Mouse (Mus musculus) MEL (cell line): ENCODE measurements around the gene Lce1a2. TPM values are rescaled to one million over a fixed set of nuclear protein-coding genes. Genes with fewer than 3 reads are reported as not detected.

ENCODE experiments used
- DNase-seq: peaks from one replicate; pipeline ENCODE4 v3.0.0; 2011; ENCODE audit warnings: low read depth, low spot score
- H3K27ac ChIP-seq: 2 replicates; pipeline ENCODE4 v1.5.1; 2012; ENCODE audit warnings: low read depth, mild to moderate bottlenecking, control low read depth, low read length, moderate library complexity; ENCODE audit not compliant: control insufficient read depth
- H3K27me3 ChIP-seq, 2 experiments: fragments of 150-350 bp in 1 of 2; sonication (generic) in 1 of 2; 2 replicates each; pipeline ENCODE4 v1.6.1; 2012; ENCODE audit warnings: low read length in 2 of 2, mild to moderate bottlenecking in 2 of 2, improper control_type of control experiment in 1 of 2, moderate library complexity in 1 of 2; ENCODE audit not compliant: insufficient read depth in 2 of 2, control insufficient read depth in 1 of 2
- H3K36me3 ChIP-seq, 2 experiments: 2 replicates each; pipeline ENCODE4 v1.6.1; 2012 to 2014; ENCODE audit warnings: low read length in 2 of 2, improper control_type of control experiment in 1 of 2, inconsistent platforms in 1 of 2, mild to moderate bottlenecking in 1 of 2; ENCODE audit not compliant: insufficient read depth in 2 of 2, control insufficient read depth in 1 of 2
- H3K4me1 ChIP-seq, 2 experiments: fragments of 150-350 bp in 1 of 2; sonication (generic) in 1 of 2; 2 replicates each; pipeline ENCODE4 v1.6.1; 2012; ENCODE audit warnings: low read length in 2 of 2, improper control_type of control experiment in 1 of 2, mild to moderate bottlenecking in 1 of 2; ENCODE audit not compliant: insufficient read depth in 2 of 2, control insufficient read depth in 1 of 2
- H3K4me3 ChIP-seq, 2 experiments: fragments of 150-350 bp in 1 of 2; sonication (generic) in 1 of 2; 2 replicates each; pipeline ENCODE4 v1.5.1; 2012; ENCODE audit warnings: low read depth in 2 of 2, low read length in 2 of 2, mild to moderate bottlenecking in 2 of 2, moderate library complexity in 2 of 2, control low read depth in 1 of 2, improper control_type of control experiment in 1 of 2; ENCODE audit not compliant: control insufficient read depth in 1 of 2, insufficient read depth in 1 of 2
- H3K79me2 ChIP-seq: 2 replicates; pipeline ENCODE4 v1.6.1; 2012; ENCODE audit warnings: mild to moderate bottlenecking, low read length, moderate library complexity; ENCODE audit not compliant: control insufficient read depth, poor library complexity, insufficient read depth
- H3K9ac ChIP-seq: 2 replicates; pipeline ENCODE4 v1.6.1; 2012; ENCODE audit warnings: low read depth, mild to moderate bottlenecking, control low read depth, low read length, moderate library complexity; ENCODE audit not compliant: control insufficient read depth, poor library complexity, severe bottlenecking
- H3K9me3 ChIP-seq: fragments of 150-350 bp; sonication (generic); replicated peaks from 2 replicates; pipeline ENCODE4 v1.6.1; 2012; ENCODE audit warnings: mild to moderate bottlenecking, low read length, improper control_type of control experiment, moderate library complexity; ENCODE audit not compliant: insufficient read depth
- CTCF ChIP-seq, 3 experiments: IDR thresholded peaks in 2 of 3; conservative IDR thresholded peaks in 1 of 3; 2 replicates each; pipeline ENCODE4 v1.5.1; 2011 to 2012; ENCODE audit warnings: low read length in 3 of 3, low read depth in 2 of 3, mild to moderate bottlenecking in 2 of 3, improper control_type of control experiment in 1 of 3, inconsistent platforms in 1 of 3, mixed read lengths in 1 of 3, moderate library complexity in 1 of 3; ENCODE audit not compliant: control insufficient read depth in 1 of 3, insufficient read depth in 1 of 3, poor library complexity in 1 of 3, severe bottlenecking in 1 of 3
- E2F4 ChIP-seq: IDR thresholded peaks from 2 replicates; pipeline ENCODE4 v1.6.1; 2011; ENCODE audit warnings: low read depth, low read length, improper control_type of control experiment, borderline replicate concordance
- ELF1 ChIP-seq: IDR thresholded peaks from 2 replicates; pipeline ENCODE4 v1.6.1; 2014; ENCODE audit warnings: low read depth, mild to moderate bottlenecking, inconsistent platforms, low read length, improper control_type of control experiment, moderate library complexity
- EP300 ChIP-seq, 2 experiments: IDR thresholded peaks; 2 replicates each; pipeline ENCODE4 v1.6.1; 2011; ENCODE audit warnings: improper control_type of control experiment in 2 of 2, low read length in 2 of 2, low read depth in 1 of 2, mild to moderate bottlenecking in 1 of 2
- ETS1 ChIP-seq: IDR thresholded peaks from 2 replicates; pipeline ENCODE4 v1.6.1; 2012; ENCODE audit warnings: low read depth, mild to moderate bottlenecking, inconsistent platforms, low read length, improper control_type of control experiment, moderate library complexity
- GABPA ChIP-seq: IDR thresholded peaks from 2 replicates; pipeline ENCODE4 v1.6.1; 2012; ENCODE audit warnings: low read depth, mild to moderate bottlenecking, inconsistent platforms, low read length, improper control_type of control experiment, moderate library complexity
- MAFK ChIP-seq: IDR thresholded peaks from 2 replicates; pipeline ENCODE4 v1.6.1; 2011; ENCODE audit warnings: low read depth, mild to moderate bottlenecking, low read length, improper control_type of control experiment, borderline replicate concordance
- MAX ChIP-seq: IDR thresholded peaks from 2 replicates; pipeline ENCODE4 v1.6.1; 2011; ENCODE audit warnings: low read length, improper control_type of control experiment
- MAZ ChIP-seq: IDR thresholded peaks from 2 replicates; pipeline ENCODE4 v1.6.1; 2012; ENCODE audit warnings: low read depth, mild to moderate bottlenecking, inconsistent platforms, low read length, improper control_type of control experiment
- MEF2A ChIP-seq: IDR thresholded peaks from 2 replicates; pipeline ENCODE4 v1.6.1; 2014; ENCODE audit warnings: low read depth, mild to moderate bottlenecking, inconsistent platforms, low read length, improper control_type of control experiment; ENCODE audit not compliant: poor library complexity, insufficient replicate concordance, severe bottlenecking; ENCODE audit errors: extremely low read depth
- MXI1 ChIP-seq: IDR thresholded peaks from 2 replicates; pipeline ENCODE4 v1.6.1; 2011; ENCODE audit warnings: mild to moderate bottlenecking, low read depth, low read length, improper control_type of control experiment
- MYB ChIP-seq: IDR thresholded peaks from 2 replicates; pipeline ENCODE4 v1.6.1; 2011; ENCODE audit warnings: mild to moderate bottlenecking, low read depth, low read length, improper control_type of control experiment
- MYC ChIP-seq: IDR thresholded peaks from 2 replicates; pipeline ENCODE4 v1.6.1; 2011; ENCODE audit warnings: low read depth, mild to moderate bottlenecking, low read length, improper control_type of control experiment, moderate library complexity
- NELFE ChIP-seq: IDR thresholded peaks from 2 replicates; pipeline ENCODE4 v1.6.1; 2011; ENCODE audit warnings: low read depth, low read length, improper control_type of control experiment
- POLR2A ChIP-seq, 2 experiments: IDR thresholded peaks; 2 replicates each; pipeline ENCODE4 v1.6.1; 2011 to 2012; ENCODE audit warnings: low read length in 2 of 2, mild to moderate bottlenecking in 2 of 2, control low read depth in 1 of 2, improper control_type of control experiment in 1 of 2, low read depth in 1 of 2, moderate library complexity in 1 of 2; ENCODE audit not compliant: control insufficient read depth in 1 of 2, insufficient read depth in 1 of 2, poor library complexity in 1 of 2
- POLR2AphosphoS2 ChIP-seq: IDR thresholded peaks from 2 replicates; pipeline ENCODE4 v1.6.1; 2011; ENCODE audit warnings: low read length, improper control_type of control experiment
- POLR2AphosphoS5 ChIP-seq: IDR thresholded peaks from 2 replicates; pipeline ENCODE4 v1.6.1; 2012; ENCODE audit warnings: low read depth, borderline replicate concordance, mild to moderate bottlenecking, inconsistent platforms, low read length, moderate library complexity, mixed read lengths
- RAD21 ChIP-seq: IDR thresholded peaks from 2 replicates; pipeline ENCODE4 v1.6.1; 2011; ENCODE audit warnings: mild to moderate bottlenecking, low read depth, low read length, improper control_type of control experiment
- RCOR1 ChIP-seq: IDR thresholded peaks from 2 replicates; pipeline ENCODE4 v1.6.1; 2012; ENCODE audit warnings: low read depth, mild to moderate bottlenecking, inconsistent platforms, low read length, improper control_type of control experiment
- TAL1 ChIP-seq: IDR thresholded peaks from 2 replicates; pipeline ENCODE4 v1.6.1; 2012; ENCODE audit warnings: mild to moderate bottlenecking, inconsistent platforms, low read length, moderate library complexity, mixed read lengths
- TBP ChIP-seq: IDR thresholded peaks from 2 replicates; pipeline ENCODE4 v1.8.0; 2011; ENCODE audit warnings: low read depth, low read length, improper control_type of control experiment
- TCF12 ChIP-seq: IDR thresholded peaks from 2 replicates; pipeline ENCODE4 v1.6.1; 2014; ENCODE audit warnings: low read depth, mild to moderate bottlenecking, inconsistent platforms, low read length, improper control_type of control experiment, moderate library complexity
- UBTF ChIP-seq: IDR thresholded peaks from 2 replicates; pipeline ENCODE4 v1.6.1; 2012; ENCODE audit warnings: low read depth, mild to moderate bottlenecking, inconsistent platforms, low read length, improper control_type of control experiment, moderate library complexity, borderline replicate concordance; ENCODE audit not compliant: insufficient read depth
- USF2 ChIP-seq, 2 experiments: IDR thresholded peaks; 2 replicates each; pipeline ENCODE4 v1.6.1; 2011 to 2012; ENCODE audit warnings: improper control_type of control experiment in 2 of 2, low read length in 2 of 2, borderline replicate concordance in 1 of 2, inconsistent platforms in 1 of 2, low read depth in 1 of 2, mild to moderate bottlenecking in 1 of 2; ENCODE audit not compliant: insufficient read depth in 1 of 2
- ZKSCAN1 ChIP-seq: IDR thresholded peaks from 2 replicates; pipeline ENCODE4 v1.6.1; 2012; ENCODE audit warnings: low read depth, mild to moderate bottlenecking, inconsistent platforms, low read length, improper control_type of control experiment, moderate library complexity
- ZMIZ1 ChIP-seq: IDR thresholded peaks from 2 replicates; pipeline ENCODE4 v1.6.1; 2012; ENCODE audit warnings: low read depth, mild to moderate bottlenecking, inconsistent platforms, low read length, improper control_type of control experiment, moderate library complexity
- ZNF384 ChIP-seq: IDR thresholded peaks from 2 replicates; pipeline ENCODE4 v1.6.1; 2012; ENCODE audit warnings: low read depth, mild to moderate bottlenecking, inconsistent platforms, low read length, improper control_type of control experiment
- polyA plus RNA-seq, 2 experiments: library from polyadenylated mRNA; stranded (reverse) in 1 of 2; unstranded in 1 of 2; fragments of >175 nt in 1 of 2; fragments of >200 nt in 1 of 2; gene quantifications; 2 replicates each; pipeline versions ENCODE4 v1.2.1 to v1.2.4; 2012; ENCODE audit warnings: low replicate concordance in 2 of 2, low read depth in 1 of 2; ENCODE audit not compliant: insufficient read length in 2 of 2, insufficient read depth in 1 of 2, missing spikeins in 1 of 2
- total RNA-seq: library from RNA; depleted of rRNA; stranded (reverse); fragments of 300-350 nt; gene quantifications from 2 replicates; pipeline ENCODE4 v1.2.3, GENCODE M21; 2012; rRNA removed

Gene Lce1a2
- not detected in 2 replicates for total RNA-seq
- polyA plus RNA-seq: not detected

DNA sequence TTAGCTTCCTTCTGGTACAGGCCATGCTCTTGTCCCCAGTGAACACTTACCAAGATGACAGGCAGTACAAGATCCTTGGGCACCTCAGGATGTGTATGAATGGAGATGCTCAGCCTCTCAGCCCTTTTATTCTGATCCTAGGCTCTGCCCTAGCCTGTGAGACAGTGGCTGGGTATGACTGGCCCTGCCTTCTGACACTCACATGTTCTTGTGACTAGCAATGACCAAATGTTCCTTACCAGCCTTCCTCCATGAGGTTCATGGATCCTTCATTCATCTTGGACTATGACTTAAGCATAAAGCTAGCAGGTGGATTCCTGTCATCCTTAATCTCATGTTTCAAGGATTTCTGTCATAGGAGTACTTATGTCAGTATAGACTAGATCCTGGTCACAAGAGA lies at the start of gene Lce1a2:
Gene Lce1a2 (minus strand): TSS at position 101 of the 400 bp plus-strand sequence.
- Histone ChIP-seq H3K9ac (no peak within 1 kb of the TSS), H3K36me3 (no peaks in the 10 kb centered on the region), H3K4me3 (no peak within 1 kb of the TSS), H3K9me3 (no peaks in the 10 kb centered on the region), H3K27me3 (no peaks in the 10 kb centered on the region), H3K79me2 (no peaks in the 10 kb centered on the region), H3K4me1 (no peaks in the 10 kb centered on the region)
- DNase-seq: no peak
- TF ChIP-seq E2F4 (no peak), GABPA (no peak), TBP (no peak), MAFK (no peak), MYB (no peak), MAZ (no peak), TAL1 (no peak), CTCF (IDR thresholded peaks at IDR 0.05 in 2 of 3, conservative IDR thresholded peaks at IDR 0.05 in 1 of 3; ENCODE audit: control insufficient read depth in 1 of 3, insufficient read depth in 1 of 3, low read depth in 2 of 3, low read length in 3 of 3, poor library complexity in 1 of 3, severe bottlenecking in 1 of 3) (no peak), ELF1 (no peak), UBTF (no peak), ZKSCAN1 (no peak), ZNF384 (no peak), ZMIZ1 (no peak), POLR2AphosphoS5 (no peak), ETS1 (no peak), RAD21 (no peak), MAX (no peak), POLR2AphosphoS2 (no peak), EP300 (IDR thresholded peaks at IDR 0.05; ENCODE audit: low read depth in 1 of 2, low read length in 2 of 2) (no peak)
- TF ChIP-seq, all 39 proteins: peak for 0
- no peak within 1 kb of the TSS for H3K27ac ChIP-seq

DNA sequence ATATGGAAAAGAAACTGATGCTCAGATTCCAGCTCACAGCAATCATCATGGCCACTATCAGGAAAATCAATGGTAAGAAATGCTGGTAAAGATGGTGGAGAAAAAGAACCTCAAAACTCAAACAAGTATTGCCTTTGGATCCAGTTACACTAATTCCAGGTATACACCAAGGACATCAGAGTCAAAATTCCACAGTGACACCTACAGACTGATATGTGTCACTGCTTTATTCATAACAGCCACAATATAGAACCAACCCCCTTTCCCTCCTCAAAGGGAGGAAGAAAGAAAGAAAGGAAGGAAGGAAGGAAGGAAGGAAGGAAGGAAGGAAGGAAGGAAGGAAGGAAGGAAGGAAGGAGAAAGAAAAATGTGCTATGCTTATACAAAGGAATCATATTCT lies 45.0 kb upstream of the Lce1a2 start:
- Histone ChIP-seq H3K27ac (no peak overlapping the region), H3K4me3 (no peak overlapping the region), H3K27me3 (no peaks in the 10 kb centered on the region), H3K9me3 (no peaks in the 10 kb centered on the region), H3K4me1 (no peaks in the 10 kb centered on the region), H3K9ac (no peak overlapping the region), H3K36me3 (no peaks in the 10 kb centered on the region), H3K79me2 (no peaks in the 10 kb centered on the region)
- peak; percentile 5 for DNase-seq
- TF ChIP-seq TCF12: no peak
- no peak for TF ChIP-seq TAL1
- TF ChIP-seq ZKSCAN1: no peak
- TF ChIP-seq RCOR1: no peak
- no peak for TF ChIP-seq MAZ
- TF ChIP-seq MEF2A: no peak
- TF ChIP-seq POLR2AphosphoS2: no peak
- TF ChIP-seq POLR2AphosphoS5: no peak
- TF ChIP-seq ETS1: no peak
- TF ChIP-seq CTCF (IDR thresholded peaks at IDR 0.05 in 2 of 3, conservative IDR thresholded peaks at IDR 0.05 in 1 of 3; ENCODE audit: control insufficient read depth in 1 of 3, insufficient read depth in 1 of 3, low read depth in 2 of 3, low read length in 3 of 3, poor library complexity in 1 of 3, severe bottlenecking in 1 of 3): no peak
- TF ChIP-seq USF2 (IDR thresholded peaks at IDR 0.05; ENCODE audit: borderline replicate concordance in 1 of 2, insufficient read depth in 1 of 2, low read depth in 1 of 2, low read length in 2 of 2): no peak
- TF ChIP-seq POLR2A (IDR thresholded peaks at IDR 0.05; ENCODE audit: control insufficient read depth in 1 of 2, insufficient read depth in 1 of 2, low read depth in 1 of 2, low read length in 2 of 2, poor library complexity in 1 of 2): no peak
- no peak for TF ChIP-seq ZMIZ1
- no peak for TF ChIP-seq MYC
- TF ChIP-seq MXI1: no peak
- no peak for TF ChIP-seq EP300 (IDR thresholded peaks at IDR 0.05; ENCODE audit: low read depth in 1 of 2, low read length in 2 of 2)
- no peak for TF ChIP-seq NELFE
